Mouse (Mus musculus) heart, embryonic 14.5 days (tissue): ENCODE measurements around the gene Vmn1r201. TPM values are rescaled to one million over a fixed set of nuclear protein-coding genes. Genes with fewer than 3 reads are reported as not detected.

ENCODE experiments used
- ATAC-seq: fragments of 200-750 bp; cut with Nextera tagmentation; 2 replicates; pipeline ENCODE4 v1.8.0; 2017; ENCODE audit warnings: low read depth, moderate TSS enrichment; ENCODE audit not compliant: insufficient number of reproducible peaks, insufficient read depth, low FRiP score
- H3K27ac ChIP-seq, 2 experiments: fragments of 200-500 bp in 1 of 2; fragments of 300-500 bp in 1 of 2; sonication (generic) in 1 of 2; replicated peaks in 1 of 2; 2 replicates each; pipeline ENCODE4 v1.5.1; 2012 to 2014; ENCODE audit warnings: low read depth in 2 of 2, low read length in 2 of 2, control low read depth in 1 of 2, mild to moderate bottlenecking in 1 of 2, mixed read lengths in 1 of 2; ENCODE audit not compliant: control insufficient read depth in 1 of 2, insufficient read depth in 1 of 2
- H3K27me3 ChIP-seq: fragments of 300-500 bp; sonication (generic); 2 replicates; pipeline ENCODE4 v1.6.1; 2014; ENCODE audit warnings: mild to moderate bottlenecking, low read length, control low read depth; ENCODE audit not compliant: control insufficient read depth, insufficient read depth
- H3K36me3 ChIP-seq: fragments of 300-500 bp; sonication (generic); 2 replicates; pipeline ENCODE4 v1.6.1; 2014; ENCODE audit warnings: mild to moderate bottlenecking, control low read depth, low read length, mixed read lengths; ENCODE audit not compliant: control insufficient read depth, insufficient read depth
- H3K4me1 ChIP-seq, 2 experiments: fragments of 200-500 bp in 1 of 2; fragments of 300-500 bp in 1 of 2; sonication (generic) in 1 of 2; 2 replicates each; pipeline ENCODE4 v1.6.1; 2012 to 2014; ENCODE audit warnings: low read length in 2 of 2, control low read depth in 1 of 2, mixed read lengths in 1 of 2; ENCODE audit not compliant: control insufficient read depth in 2 of 2, insufficient read depth in 2 of 2
- H3K4me2 ChIP-seq: fragments of 300-500 bp; sonication (generic); 2 replicates; pipeline ENCODE4 v1.6.1; 2014; ENCODE audit warnings: mild to moderate bottlenecking, low read length
- H3K4me3 ChIP-seq, 2 experiments: fragments of 200-500 bp in 1 of 2; fragments of 300-500 bp in 1 of 2; sonication (generic) in 1 of 2; 2 replicates each; pipeline ENCODE4 v1.5.1; 2012 to 2014; ENCODE audit warnings: low read length in 2 of 2, mild to moderate bottlenecking in 2 of 2, control low read depth in 1 of 2, low read depth in 1 of 2, moderate library complexity in 1 of 2; ENCODE audit not compliant: control insufficient read depth in 1 of 2, insufficient read depth in 1 of 2
- H3K9ac ChIP-seq: fragments of 300-500 bp; sonication (generic); 2 replicates; pipeline ENCODE4 v1.6.1; 2014; ENCODE audit warnings: mild to moderate bottlenecking, low read length
- H3K9me3 ChIP-seq: fragments of 300-500 bp; sonication (generic); 2 replicates; pipeline ENCODE4 v1.6.1; 2016; ENCODE audit warnings: low read length, control low read depth; ENCODE audit not compliant: control insufficient read depth
- WGBS: fragments of 180-500 bp; shearing (Covaris S2); extraction: QIAGEN DNeasy Blood & Tissue Kit; methylation state at CpG from one replicate; pipeline ENCODE4 v1.1.7; 2014; 5-methylcytosine and 5-hydroxymethylcytosine counted together
- polyA plus RNA-seq: library from polyadenylated mRNA; unstranded; fragments of >200 nt; fragmentation: Nextera tagmentation; extraction: Ambion mirVana; gene quantifications from 2 replicates; pipeline ENCODE4 v1.2.1, GENCODE M21; 2014

Gene Vmn1r201
- not detected in 2 replicates for polyA plus RNA-seq

DNA sequence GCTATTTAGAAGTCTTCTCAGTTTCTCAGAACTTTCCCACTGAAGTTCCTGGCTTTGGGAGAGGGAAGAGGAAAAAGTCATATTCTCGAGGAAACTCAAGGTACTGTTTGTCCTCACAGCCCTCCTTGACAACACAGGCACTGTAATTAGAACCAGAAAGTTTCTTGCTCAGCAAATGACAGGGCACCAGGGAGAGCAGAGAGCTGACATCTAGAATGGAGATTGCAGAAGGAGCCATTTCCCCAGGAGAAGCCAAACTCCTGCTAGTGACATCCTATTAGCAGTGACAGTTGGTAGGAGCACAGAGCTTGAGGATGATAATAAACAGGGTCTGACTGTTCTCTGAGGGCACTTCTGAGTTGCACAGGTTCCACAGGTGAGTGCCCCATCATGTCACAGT lies at the start of gene Vmn1r201:
Gene Vmn1r201, plus strand, starts transcription at position 301 of the 400 bp plus-strand sequence.
- no peak within 1 kb of the TSS for H3K27ac ChIP-seq

DNA sequence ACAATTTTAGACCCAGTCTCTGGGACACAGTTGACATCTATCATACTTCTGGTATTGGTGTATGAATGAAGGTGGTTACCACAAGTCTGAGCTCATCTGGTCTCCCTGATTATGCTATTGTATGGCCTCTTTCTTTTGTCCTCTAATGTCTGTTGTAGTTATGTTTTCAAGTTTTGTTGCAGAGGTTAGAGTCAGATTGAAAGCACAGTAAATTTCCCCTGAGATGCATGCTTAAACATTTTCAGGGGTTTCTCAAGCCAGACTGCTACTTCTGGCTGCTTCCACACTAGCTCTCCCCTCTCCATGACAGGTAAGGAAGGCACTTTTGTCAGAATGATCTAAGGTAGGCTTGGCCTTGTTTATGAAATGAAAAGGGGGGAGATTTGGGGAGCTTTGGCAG lies 16.6 kb upstream of the Vmn1r201 start:
- H3K4me2 ChIP-seq = no peak overlapping the region
- H3K27me3 ChIP-seq = no peaks in the 10 kb centered on the region
- ATAC-seq = no peak
- no peak overlapping the region for H3K9ac ChIP-seq
- no peaks in the 10 kb centered on the region for H3K36me3 ChIP-seq
- no peak overlapping the region for H3K27ac ChIP-seq
- H3K4me1 ChIP-seq = no peaks in the 10 kb centered on the region
- H3K9me3 ChIP-seq = no peaks in the 10 kb centered on the region
- H3K4me3 ChIP-seq = no peak overlapping the region

More for the DNA sequence above, at the start of gene Vmn1r201:
- H3K4me2 ChIP-seq = no peak within 1 kb of the TSS
- H3K4me1 ChIP-seq = no peaks in the 10 kb centered on the region
- H3K4me3 ChIP-seq = no peak within 1 kb of the TSS
- no peaks in the 10 kb centered on the region for H3K27me3 ChIP-seq
- no peaks in the 10 kb centered on the region for H3K36me3 ChIP-seq
- no peak within 1 kb of the TSS for H3K9ac ChIP-seq
- 55% methylated on average over 1 of the region's 1 CpGs for WGBS
- ATAC-seq = no peak
- H3K9me3 ChIP-seq = no peaks in the 10 kb centered on the region

DNA sequence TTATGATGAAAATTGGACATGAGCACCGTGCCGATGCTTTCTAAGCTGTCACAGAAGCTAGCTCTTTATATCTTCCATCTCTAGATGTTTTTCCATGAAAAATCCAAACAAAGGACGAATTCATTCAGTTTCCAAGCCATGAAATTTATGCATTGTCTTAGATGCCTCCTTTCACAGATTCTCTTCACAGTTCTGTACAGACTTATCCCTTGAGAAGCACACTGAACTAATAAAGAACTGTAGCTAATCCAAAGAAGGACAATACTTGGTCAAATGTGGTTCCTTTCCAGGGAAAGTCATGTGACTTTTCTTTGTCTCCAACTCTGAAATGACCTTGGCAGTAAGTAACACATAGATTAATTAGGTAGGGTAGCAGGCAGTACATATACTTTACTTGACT lies 30.7 kb downstream of the Vmn1r201 start:
- H3K9me3 ChIP-seq = no peaks in the 10 kb centered on the region
- no peak overlapping the region for H3K4me2 ChIP-seq
- H3K27ac ChIP-seq = no peak overlapping the region
- 70% methylated on average over 3 of the region's 3 CpGs for WGBS
- H3K4me3 ChIP-seq = no peak overlapping the region
- no peaks in the 10 kb centered on the region for H3K36me3 ChIP-seq
- no peaks in the 10 kb centered on the region for H3K27me3 ChIP-seq
- no peak for ATAC-seq
- H3K4me1 ChIP-seq = no peaks in the 10 kb centered on the region
- no peak overlapping the region for H3K9ac ChIP-seq

DNA sequence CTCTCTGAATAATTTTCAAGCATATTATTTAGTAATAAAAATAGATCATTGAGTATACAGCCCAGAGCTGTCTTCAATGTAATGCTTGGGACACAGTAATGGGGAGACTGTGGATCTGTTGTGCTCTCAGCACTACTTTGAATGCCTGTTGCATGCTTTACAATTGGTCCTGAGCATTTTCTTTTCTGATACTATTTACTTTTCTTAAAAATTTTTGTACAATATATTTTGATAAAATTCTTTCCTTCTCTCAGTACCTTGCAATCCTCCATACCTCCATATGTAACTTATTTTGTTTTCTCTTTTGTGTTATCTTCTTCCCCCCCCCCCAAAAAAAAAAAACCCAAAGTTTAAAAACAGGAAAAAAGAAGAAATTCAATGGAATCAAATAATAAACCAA lies 33.6 kb downstream of the Vmn1r201 start, which contains the start of gene Vmn1r202:
Gene Vmn1r202, minus strand, starts transcription at position 101 of the 400 bp plus-strand sequence.
- Histone ChIP-seq H3K4me3 (no peak within 1 kb of the TSS), H3K9me3 (no peaks in the 10 kb centered on the region)
- ATAC-seq = no peak

DNA sequence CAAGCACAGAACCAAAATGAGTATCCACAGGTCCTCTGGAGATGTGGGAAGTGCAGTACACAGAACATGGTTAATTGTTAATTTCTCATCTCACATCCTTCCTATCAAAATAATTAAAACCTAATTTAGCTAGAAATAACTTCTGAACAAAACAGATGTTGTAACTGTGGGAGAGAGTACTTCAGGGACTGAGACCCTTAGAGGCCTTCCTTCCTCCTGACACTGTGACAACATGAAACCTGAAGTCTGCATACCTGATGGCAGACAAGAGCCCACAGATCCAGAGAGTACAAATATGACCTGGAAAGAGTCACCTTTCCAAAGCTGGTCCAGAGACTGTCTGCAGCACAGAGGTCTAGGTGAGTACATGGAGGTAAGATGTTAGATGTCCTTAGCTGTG lies 46.1 kb downstream of the Vmn1r201 start, which contains the start of gene Vmn1r203:
Gene Vmn1r203, plus strand, starts transcription at position 301 of the 400 bp plus-strand sequence.
- Histone ChIP-seq H3K36me3 (no peaks in the 10 kb centered on the region), H3K27ac (no peak within 1 kb of the TSS), H3K9ac (no peak within 1 kb of the TSS), H3K9me3 (no peaks in the 10 kb centered on the region), H3K27me3 (no peaks in the 10 kb centered on the region), H3K4me2 (no peak within 1 kb of the TSS), H3K4me3 (no peak within 1 kb of the TSS), H3K4me1 (no peaks in the 10 kb centered on the region)
- no peak for ATAC-seq

More for the DNA sequence above, 33.6 kb downstream of the Vmn1r201 start, which contains the start of gene Vmn1r202:
- H3K36me3 ChIP-seq = no peaks in the 10 kb centered on the region
- no peaks in the 10 kb centered on the region for H3K4me1 ChIP-seq
- H3K27me3 ChIP-seq = no peaks in the 10 kb centered on the region
- H3K9ac ChIP-seq = no peak within 1 kb of the TSS
- H3K4me2 ChIP-seq = no peak within 1 kb of the TSS
- no peak within 1 kb of the TSS for H3K27ac ChIP-seq

Other genes starting within 250 kb of the Vmn1r201 start
- not detected in 2 replicates for gene Vmn1r193, start 248.8 kb upstream of the Vmn1r201 start, polyA plus RNA-seq
- gene Vmn1r194, start 227.7 kb upstream of the Vmn1r201 start, polyA plus RNA-seq = not detected in 2 replicates
- gene Vmn1r195, start 201.4 kb upstream of the Vmn1r201 start, polyA plus RNA-seq = not detected in 2 replicates
- not detected in 2 replicates for gene Vmn1r196, start 182.0 kb upstream of the Vmn1r201 start, polyA plus RNA-seq
- gene Vmn1r197, start 147.3 kb upstream of the Vmn1r201 start, polyA plus RNA-seq = not detected in 2 replicates
- gene Vmn1r198, start 121.6 kb upstream of the Vmn1r201 start, polyA plus RNA-seq = not detected in 2 replicates
- gene Vmn1r199, start 92.1 kb upstream of the Vmn1r201 start, polyA plus RNA-seq = not detected in 2 replicates
- not detected in 2 replicates for gene Vmn1r200, start 81.5 kb upstream of the Vmn1r201 start, polyA plus RNA-seq
- not detected in 2 replicates for gene Vmn1r202, start 33.5 kb downstream of the Vmn1r201 start, polyA plus RNA-seq
- gene Vmn1r203, start 46.2 kb downstream of the Vmn1r201 start, polyA plus RNA-seq = not detected in 2 replicates
- not detected in 2 replicates for gene Vmn1r204, start 81.3 kb downstream of the Vmn1r201 start, polyA plus RNA-seq
- gene Vmn1r205, start 121.1 kb downstream of the Vmn1r201 start, polyA plus RNA-seq = not detected in 2 replicates
- gene Vmn1r206, start 152.3 kb downstream of the Vmn1r201 start, polyA plus RNA-seq = not detected in 2 replicates